Mouse (Mus musculus): ENCODE data around the gene Mrps12.

GRCm38 (mm10) chr7:28691075-28691474 is 50.5 kb downstream of the Mrps12 start:
- TF ChIP-seq EP300 (IDR thresholded peaks at IDR 0.05) (no peak), CTCF (IDR thresholded peaks at IDR 0.05) (no peak)
